Mouse (Mus musculus) R1 (cell line): ENCODE data around the gene Pkd2l1.
A peak's percentile ranks its signal among the peaks of the same experiment; 100 is the strongest.
"Not testable (repeated sequence)": the region's sequence is repeated elsewhere in the genome, so short reads cannot be mapped to it uniquely, and the experiment has no call there.

Experiments used
- DNase-seq: peaks from one replicate; pipeline ENCODE4 v3.0.0-alpha.2; 2018; ENCODE audit warnings: low read depth, low spot score

Gene Pkd2l1

DNA sequence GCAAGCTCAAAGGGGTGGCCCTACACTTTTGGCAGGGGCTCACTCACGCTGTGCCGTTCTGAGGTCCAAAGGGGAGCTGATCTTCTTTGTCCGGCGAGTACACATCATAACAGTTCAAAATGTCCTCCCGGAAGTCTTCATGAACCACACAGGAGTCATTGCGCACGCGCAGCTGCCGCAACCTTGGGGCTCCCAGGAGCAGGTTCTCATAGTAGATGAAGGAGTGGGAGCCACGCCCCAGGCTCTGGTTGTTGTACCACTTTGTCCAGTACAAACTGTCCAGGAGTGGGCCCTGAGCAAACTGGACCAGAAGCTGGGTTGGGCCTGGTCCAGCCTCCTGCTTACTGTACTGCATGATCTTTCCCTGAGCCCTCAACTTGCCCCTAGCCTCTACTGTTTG lies 35.2 kb downstream of the Pkd2l1 start:
- DNase-seq = peak; percentile 46

DNA sequence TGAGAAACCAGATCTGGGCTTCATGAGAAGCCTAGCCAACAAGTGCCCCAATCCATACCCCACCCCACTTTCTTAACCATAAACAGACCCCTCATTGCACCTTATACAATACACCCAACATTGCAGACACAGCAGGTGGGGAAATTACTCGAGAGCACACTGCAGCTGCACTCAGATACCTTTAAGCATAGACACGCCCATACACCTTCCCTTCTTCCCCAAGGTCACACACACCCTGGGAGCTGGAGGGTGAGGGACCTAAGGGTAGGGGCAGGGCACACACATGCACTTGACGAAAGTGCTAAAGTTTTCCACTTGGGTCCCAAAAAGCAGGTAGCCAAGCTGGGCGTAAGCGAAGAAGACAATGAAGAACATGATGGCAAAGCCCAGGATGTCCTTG lies 38.5 kb downstream of the Pkd2l1 start:
- peak; percentile 58 for DNase-seq

DNA sequence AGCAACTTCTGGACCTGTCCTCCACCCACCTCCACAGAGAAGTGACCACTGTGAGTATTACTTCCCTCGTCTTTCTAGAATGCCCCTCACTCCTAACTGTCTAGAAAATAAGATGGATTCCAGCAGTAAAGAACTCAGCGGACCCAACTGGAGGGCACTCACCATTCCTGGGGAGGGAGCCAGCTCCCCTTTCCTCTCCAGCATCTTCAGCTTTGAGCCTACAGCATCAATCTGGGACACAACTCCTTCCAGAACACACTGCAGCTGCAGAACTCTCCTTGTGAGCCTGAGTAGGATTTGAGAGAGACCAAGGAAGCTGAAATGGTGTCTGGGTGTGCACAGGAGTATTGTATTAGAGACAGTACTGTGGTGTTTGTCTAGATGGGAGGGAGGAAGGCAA lies 43.3 kb downstream of the Pkd2l1 start:
- no peak for DNase-seq

DNA sequence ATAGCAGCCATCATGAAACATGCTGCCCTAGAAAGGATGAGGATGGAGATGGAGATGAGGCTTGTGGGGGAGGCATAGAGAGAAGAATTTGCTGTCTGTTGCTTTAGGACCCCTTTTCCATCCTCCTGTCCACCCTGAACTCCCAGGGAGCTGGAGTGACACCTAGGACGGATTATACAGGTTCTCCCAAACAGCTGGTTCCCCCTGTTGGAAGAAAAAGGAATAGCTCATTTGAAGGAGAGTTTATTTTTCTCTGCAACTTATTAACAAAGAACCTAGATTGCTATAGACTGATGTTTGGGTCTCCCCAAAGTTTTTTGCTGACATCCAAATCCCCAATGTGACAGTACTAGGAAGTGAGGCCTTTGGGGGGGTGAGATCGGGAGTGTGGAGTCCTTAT lies 43.9 kb downstream of the Pkd2l1 start:
- peak; percentile 46 for DNase-seq

DNA sequence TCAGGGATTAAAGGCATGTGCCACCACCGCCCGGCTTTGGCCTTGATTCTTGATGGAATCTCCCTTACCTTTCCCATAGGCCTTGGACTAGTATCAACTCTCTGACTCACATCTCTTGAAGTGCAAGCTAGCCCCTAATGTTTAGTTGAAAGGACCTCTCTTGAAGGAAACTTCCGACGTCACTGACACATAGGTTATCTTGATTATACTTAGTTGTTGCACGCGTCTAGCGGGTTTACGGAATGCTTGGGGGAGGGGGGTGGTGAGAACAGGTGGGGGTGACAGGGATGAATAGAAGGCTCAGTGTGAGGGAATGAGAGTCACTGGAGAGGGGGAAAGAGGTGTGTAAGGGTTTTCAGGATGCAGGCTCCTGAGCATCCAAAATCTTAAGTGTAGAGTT lies 45.3 kb downstream of the Pkd2l1 start:
- no peak for DNase-seq

DNA sequence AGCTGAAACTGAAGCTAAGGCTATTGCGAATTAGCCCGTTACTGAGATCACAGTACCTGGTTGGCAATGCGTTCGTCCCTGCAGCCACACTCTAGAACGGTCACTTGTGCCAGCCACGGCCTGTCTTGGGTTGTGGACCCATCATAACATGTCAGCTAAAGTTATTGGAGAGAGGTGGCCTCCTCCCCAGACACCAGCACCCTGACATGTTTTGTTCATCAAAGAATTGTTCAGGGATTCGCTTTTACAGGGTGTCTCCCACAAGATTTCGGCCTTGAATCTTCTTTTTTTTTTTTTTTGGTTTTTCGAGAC lies 45.7 kb downstream of the Pkd2l1 start:
- DNase-seq = no peak

DNA sequence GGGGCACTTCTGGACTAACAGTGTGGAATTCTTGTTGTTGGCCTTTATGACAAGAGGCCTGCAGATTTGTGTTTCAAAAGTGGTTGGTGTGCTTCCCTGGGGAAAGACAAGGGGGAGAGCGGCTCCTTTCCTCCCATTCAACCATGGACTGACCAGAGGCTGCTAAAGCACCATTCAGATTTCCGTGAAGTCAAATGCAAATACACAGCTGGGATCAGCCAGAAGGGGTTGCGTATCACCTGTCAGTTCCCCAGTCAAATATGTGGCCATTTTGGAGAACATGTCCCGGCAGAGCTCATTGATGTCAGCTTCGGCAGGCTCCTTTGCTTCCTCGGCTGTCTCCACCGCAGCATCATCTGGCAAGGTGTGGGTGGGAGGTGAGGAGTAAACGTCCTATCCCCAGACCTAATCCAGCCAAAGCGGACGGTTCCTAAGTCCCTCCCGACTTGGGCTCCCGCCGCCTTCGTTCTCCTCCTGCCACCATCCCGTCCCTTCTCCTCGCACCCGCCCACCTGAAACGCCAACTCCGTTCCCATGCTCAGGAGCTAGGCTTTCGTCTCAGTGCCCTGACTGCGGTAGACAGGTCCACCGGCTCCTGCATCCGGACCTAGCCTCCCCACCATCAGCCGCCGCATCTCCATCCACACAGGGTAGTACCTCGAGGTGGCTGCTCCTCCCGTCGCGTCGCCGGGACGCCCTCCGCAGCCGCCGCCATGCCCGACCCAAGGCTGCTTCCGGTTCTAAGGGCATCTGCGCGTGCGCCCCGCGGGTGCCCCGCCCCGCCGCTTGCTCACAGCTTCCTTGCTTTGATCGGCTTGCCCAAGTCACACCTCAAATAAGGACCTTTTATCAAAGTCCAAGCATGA lies 46.3 kb downstream of the Pkd2l1 start, which contains the start of gene Bloc1s2:
Bloc1s2 (minus strand) TSS at position 745 of the 866 bp plus-strand sequence.
- DNase-seq = peak; percentile 82

DNA sequence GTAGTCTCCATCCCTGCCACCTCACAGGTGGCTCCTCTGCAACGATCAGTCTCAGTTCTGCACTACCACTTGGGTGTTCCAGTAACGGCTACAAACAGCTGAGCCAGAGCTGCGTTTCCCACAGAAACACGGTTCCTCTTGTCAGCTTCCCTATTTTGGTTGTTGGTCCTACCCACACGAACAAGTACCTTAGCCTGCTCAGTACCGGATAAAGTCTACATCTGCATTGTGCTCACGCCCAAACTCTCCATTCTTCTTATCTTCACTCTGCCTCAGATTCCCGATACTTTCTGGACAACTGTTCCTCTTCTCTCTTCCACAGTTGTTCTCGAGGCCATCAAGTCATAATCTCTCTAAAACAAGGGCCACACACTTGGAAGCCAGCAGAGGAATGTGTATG lies 47.9 kb downstream of the Pkd2l1 start:
- DNase-seq = no peak

DNA sequence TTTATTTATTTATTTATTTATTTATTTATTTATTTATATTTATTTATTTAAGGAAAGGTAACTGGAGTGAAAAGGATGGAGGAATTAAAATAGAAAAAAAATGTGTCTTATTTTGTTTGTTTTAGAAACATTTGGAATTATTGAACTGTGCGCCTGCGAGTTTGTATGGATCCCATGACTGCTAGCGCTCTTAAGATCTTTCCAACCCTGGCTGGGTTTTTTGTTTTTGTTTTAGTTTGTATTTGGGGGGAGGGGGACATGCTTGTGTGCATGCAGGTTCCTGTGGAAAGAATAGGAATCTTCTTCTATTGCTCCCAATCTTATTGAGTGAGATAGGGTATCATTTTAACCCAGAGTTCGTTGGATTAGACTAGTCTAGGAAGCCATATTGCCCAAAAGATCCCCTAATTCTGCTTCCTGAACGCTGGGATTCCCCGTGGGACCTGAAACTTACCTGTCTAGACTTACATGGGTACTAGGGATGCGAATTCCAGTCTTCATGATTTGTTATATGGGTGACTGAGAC lies 56.2 kb downstream of the Pkd2l1 start:
- DNase-seq = no peak

DNA sequence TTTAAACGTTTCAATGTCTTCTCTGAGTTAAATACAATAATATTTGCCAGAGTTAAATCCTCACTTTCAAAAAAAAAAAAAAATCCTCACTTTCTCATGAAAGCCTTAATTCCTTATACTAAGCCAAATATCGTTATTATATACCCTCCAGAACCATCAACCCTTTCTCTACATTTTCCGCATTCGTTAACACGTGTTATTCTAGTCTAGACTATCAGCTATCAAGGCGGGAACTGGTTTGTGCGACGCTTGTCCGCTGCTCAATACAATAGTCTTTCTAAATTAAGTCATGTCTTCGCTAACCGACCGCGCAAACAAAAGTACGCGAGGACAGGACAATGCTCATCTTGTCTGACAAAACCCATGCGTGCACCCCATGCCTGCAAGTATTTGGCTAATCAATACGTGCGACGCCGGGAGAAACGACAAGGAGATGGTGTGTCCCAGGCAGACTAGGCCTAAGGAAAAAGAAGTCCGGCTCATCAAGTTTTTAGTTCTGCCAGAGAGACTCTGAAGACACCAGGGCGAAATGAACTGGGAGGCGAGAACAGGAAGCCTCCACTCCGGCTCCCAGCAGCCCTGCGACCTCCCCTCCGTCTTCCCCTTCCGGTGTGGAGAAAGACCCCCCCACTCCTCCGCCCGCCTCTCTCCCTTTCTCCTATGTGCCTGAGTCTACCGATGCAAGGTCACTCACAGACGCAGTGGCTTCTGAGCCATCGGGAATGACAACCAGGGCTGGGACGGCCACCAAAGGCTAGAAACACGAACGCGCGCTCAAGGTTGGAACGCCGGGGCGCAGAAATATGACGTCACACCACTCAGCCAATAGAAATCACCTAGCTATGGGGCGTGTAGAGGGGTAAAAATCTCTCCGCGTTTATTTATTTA lies 56.9 kb downstream of the Pkd2l1 start, which contains the start of gene Cwf19l1:
Cwf19l1 (minus strand) TSS at position 805 of the 888 bp plus-strand sequence.
- DNase-seq = peak; percentile 93

DNA sequence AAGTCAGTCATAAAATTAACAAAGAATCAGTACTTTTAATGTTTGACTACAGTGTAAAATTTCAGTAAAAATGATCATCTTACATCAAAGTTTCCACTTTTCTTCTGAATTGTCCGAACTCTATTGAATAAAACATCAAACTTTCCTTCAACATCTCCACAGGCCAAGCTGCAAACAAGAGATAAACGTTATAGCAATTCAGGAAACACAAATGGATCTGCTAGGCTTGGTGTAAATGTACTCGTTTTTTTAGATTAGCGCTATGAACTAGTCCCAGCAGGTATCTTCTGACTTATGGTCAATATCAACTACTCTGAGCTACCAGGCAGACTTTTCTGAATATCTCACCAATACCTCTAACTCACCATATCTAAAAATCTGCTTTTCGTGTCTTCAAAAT lies 59.3 kb downstream of the Pkd2l1 start:
- DNase-seq = no peak

DNA sequence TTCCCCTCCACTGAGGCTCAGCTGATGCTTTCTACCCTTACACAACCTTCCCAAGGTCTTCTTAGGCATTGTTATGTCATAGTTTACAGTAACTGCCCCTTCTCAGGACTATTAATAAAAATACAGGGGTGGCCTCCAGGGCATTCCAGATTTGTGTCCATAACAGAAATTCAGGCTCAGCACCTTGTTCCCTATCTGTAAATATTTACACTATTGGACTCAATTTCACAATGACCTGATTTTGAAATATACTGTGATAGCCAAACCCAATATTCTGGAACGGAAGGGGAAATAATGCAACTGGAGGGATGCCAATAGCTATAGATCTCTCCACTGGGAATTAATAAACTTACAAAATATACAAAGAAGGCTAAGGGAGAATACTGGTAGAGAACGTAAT lies 63.7 kb downstream of the Pkd2l1 start:
- no peak for DNase-seq

DNA sequence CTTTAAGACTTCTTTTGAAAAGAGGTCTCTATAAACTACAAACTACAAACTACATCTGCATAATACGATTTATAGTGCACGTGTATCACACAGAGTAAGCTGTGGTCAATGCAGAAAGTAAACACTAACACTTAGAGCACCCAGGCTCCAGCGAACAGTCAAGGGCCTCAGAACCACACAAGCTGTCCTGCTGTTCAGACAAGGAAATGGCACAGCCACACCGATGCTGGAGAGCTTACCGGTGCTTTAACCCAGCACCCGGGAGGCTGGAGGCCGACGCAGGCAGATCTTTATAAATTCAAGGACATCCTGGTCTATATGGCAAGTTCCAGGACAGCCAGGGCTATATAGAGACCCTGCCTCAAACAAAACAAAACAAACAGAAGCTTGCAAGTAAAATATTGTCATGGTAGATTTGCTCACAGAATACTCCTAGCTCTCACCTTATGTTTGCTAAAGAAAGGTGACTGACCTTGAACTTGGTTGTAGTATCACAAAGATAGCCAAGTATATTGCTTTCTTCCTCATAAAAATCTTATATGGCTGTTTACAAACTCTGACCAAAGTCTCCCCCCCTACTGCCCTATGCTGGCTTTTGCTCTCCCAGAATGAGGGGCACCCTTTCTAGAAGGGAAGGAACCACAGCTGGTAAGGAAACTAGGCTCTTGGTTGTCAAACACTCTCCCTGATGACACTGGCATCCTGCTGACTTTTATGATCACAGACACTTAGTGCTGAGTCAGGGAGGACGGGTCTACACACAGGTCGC lies 64.3 kb downstream of the Pkd2l1 start:
- no peak for DNase-seq

DNA sequence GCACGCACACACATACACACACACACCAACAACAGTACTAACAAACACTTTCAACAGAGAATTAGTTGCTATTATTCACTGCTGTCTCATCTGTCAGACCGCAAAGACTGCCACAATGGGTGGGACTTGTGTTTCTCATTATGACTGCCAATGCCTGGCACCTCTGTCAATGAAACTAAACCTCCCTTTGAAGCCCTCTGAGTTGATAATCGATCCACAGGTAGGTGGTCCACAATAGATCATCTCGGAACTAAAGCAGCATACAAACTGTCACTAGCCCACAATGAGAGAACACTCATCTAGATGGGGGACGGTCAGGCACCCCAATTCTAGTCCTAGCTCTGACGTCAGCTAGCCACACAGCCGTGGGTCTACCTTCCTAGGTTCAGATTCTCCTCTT lies 71.1 kb downstream of the Pkd2l1 start:
- DNase-seq = no peak

DNA sequence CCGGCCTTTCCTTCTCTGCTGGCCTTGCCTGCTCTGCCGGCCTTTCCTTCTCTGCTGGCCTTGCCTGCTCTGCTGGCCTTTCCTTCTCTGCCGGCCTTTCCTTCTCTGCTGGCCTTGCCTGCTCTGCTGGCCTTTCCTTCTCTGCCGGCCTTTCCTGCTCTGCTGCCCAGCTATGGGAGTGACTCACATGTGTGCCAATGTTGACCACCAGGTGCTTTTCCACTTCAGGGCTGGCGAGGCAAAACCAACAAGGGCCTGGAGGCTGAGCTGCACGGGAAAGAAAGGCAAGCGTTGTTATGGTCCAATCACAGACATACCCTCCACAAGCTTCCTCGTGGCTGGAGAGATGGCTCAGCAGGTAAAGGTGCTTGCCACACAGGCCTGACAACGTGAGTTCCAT lies 71.6 kb downstream of the Pkd2l1 start:
- DNase-seq = not testable (repeated sequence)

DNA sequence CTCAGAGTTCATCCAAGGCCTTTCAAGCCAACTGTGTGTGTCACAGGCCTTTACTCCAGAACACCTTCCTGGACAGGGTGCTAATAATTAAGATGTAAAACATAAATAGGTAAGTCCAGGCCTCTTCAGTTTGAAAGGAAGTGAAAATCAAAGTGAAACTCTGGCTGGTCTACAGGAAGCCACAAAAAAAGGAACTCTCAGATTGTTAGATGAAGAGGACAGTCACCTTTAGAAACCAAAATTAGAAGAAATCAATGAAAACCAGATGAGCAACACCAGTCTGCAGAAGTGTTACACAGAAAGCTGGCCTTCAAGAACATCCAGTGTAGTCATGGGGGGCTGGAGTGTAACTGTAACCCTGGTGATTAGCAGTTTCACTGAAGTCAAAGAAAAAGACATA lies 74.4 kb downstream of the Pkd2l1 start:
- DNase-seq = no peak

DNA sequence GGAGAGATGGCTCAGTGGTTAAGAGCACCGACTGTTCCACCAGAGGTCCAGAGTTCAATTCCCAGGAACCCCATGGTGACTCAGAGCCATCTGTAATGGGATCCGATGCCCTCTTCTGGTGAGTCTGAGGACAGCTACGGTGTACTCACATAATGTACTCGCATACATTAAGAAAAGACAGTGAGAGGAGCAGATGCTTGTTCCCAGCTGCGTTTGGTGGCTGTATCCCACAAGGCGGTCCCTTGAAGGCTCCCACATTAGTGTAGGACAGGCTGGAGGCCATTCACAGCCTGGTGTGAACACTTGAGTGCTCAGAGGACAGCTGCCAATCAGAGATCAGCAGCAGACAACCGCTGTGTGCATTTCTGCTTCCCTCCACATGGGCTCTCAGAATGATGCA lies 80.5 kb downstream of the Pkd2l1 start:
- peak; percentile 77 for DNase-seq

DNA sequence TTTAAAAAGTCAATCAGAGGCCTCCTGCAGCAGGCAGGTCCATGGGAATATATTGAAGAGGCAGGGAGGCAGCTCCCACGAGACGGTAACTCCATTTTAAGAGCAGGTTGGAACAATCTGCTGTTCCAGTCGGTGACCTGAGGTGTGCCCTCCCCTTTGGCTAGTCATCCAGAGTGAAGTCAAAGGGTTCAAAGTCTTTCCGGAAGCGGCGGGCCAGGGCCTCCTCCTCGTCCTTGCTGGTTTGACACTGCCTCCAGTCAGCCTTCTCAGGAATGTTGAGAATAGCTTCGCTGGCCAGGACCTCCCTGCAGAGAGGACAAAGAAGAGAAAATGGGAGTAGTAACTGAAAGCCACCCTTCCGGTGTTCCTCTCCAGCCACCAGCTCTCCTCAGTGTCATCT lies 81.9 kb downstream of the Pkd2l1 start:
- DNase-seq = peak; percentile 25

DNA sequence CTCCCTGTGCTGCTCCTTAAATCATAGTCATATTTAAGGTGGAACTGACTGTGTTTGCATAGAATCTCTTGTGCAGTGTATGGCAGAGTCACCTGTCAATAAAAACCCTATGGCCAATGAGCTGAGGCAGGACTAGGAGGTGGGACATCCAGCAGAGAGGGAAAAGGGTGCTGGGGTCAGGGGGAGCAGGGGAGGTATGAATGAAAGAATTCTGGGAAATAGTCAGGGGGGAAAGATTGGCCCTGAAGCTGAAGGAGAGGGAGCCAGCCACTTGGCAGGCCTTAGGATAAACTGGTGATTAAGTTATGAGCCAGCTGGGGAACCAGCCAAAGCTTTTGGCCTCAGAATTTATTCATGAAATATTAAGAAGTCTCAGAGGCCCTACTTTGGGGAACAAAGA lies 83.2 kb downstream of the Pkd2l1 start:
- no peak for DNase-seq

DNA sequence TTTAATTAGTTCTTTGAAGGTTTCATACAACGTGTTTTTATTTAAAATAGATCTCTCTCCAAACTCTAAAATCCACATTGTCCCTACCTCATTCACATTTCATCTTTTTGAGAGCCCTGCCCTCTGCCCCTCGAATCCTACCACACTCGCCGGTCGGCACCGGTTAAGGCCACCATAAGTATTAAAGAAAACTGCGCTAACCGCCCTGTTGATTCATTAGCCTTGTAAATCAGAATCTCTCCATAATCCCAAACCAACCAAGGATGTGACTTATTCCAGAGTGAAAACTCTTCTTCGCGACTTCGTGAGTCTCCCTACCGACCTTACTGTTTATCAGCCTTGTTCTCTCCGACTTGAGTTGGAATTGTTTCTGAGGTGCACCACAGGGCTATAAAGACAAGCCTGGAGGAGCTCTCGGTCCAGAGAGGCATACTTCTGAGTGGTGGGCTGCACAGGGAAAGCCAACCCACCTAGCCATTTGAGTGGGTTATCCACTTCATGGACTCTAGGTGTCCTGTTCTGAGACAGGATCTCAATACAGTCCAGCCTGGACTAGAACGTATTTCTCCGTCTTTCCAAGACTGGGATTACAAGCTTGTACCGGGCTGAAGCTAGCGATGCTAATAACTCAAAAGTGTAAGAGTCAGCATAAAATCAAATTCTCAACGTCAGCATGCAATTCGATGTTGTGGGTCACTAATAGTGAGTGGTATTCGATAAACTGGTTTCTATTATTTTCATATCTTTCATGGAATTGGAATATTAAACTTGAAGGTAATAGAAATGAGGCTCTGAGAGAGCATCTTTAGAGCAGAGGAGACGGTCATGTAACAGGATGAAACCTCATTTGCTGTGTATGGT lies 84.4 kb downstream of the Pkd2l1 start:
- DNase-seq = no peak
